Mouse (Mus musculus) brain, embryonic 14.5 days (tissue): Measurements from ENCODE around the gene Tmem221.

Experiments used
- CTCF ChIP-seq: fragments of 200-500 bp; IDR thresholded peaks from 2 replicates; pipeline ENCODE4 v1.5.1; 2012; ENCODE audit warnings: inconsistent platforms, mild to moderate bottlenecking, moderate library complexity, borderline replicate concordance; ENCODE audit not compliant: insufficient read depth, insufficient read length; ENCODE audit errors: extremely low read depth
- POLR2A ChIP-seq: fragments of 200-500 bp; IDR thresholded peaks from 2 replicates; pipeline ENCODE4 v1.6.1; 2012; ENCODE audit warnings: mild to moderate bottlenecking, inconsistent platforms, borderline replicate concordance; ENCODE audit not compliant: poor library complexity, insufficient read depth, insufficient read length, severe bottlenecking; ENCODE audit errors: extremely low read depth

DNA sequence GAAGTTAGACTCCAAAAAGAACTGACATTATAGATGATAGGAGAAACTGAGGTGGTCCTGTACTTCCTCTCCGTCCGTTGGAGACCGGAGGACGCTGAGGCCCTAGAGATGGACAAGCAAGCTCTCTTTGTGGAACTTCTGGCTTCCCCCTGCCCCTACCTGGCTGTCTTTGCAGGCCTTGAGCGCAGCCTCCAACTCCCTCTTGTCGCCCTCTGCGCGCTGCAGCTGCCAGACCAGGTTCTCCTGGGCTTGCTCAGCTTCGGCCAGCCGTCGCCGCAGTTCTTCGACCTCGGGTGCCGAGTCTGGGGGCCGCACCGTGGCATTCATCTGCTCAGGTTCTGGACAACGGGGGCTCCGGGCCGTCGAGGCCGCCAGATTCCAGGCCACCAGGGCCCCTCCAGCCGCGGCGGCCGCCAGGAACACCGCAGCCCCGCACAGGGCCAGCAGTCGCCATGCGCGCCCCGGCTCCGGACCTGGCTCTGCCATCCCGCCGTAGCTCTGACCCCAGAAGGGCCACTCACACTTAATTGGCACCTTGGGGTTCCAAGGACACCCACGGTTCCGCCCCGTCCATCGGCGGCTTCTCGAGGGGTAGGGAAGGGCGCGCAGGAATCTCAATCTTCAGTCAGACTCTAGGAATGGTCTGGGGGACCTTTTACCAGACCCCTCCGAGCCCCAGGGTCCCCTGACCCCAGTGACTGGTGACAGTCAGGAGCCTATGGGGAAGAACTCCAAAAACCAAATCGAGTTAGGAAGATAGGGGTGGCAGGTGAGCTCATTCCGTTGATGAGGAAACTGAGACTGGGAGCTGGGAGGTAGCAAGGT is 33.2 kb downstream of the Tmem221 start, which contains the start of gene Ccdc194:
- TF ChIP-seq POLR2A, result no peak
- TF ChIP-seq CTCF, result no peak
